Mouse (Mus musculus): ENCODE data around the gene Phf11d. TPM values are rescaled to one million over a fixed set of nuclear protein-coding genes. Genes with fewer than 3 reads are reported as not detected.
A peak's percentile ranks its signal among the peaks of the same experiment; 100 is the strongest.
"Not testable (repeated sequence)": the region's sequence is repeated elsewhere in the genome, so short reads cannot be mapped to it uniquely, and the experiment has no call there.

The Phf11d gene
- 1 to 10 TPM; 3.6 to 5.4 TPM for total RNA-seq (2021)
- long read RNA-seq, experiment 1, partial matches to known transcripts, result 0 of 1 reads
- long read RNA-seq, experiment 1, other reads (novel, unspliced or antisense), result 0 of 1 reads
- long read RNA-seq, experiment 2, partial matches to known transcripts, result 0 of 4 reads
- long read RNA-seq, experiment 2, other reads (novel, unspliced or antisense), result 0 of 4 reads

DNA sequence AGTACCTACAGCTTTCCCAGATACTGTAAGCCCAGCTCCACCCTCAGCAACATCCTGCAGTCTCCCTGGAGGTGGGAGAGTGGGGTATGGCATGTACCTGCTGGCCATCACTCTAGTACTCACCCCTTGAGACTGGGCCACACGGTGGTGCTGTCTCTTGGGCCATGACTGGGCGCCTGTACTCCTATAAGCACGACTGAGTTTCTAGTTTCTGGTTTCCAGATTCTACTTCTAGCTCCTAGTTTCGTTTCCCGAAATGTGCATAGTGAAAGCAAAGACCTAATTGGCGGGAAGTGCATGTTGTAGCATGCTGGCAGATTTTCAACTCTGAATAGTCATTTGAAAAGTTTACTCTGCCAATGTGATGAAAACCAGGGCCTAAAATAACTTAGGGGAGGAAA is at the start of gene Phf11d:
Gene Phf11d (minus strand): TSS at position 227 of the 401 bp plus-strand sequence.
- peak; percentile 27 for DNase-seq

DNA sequence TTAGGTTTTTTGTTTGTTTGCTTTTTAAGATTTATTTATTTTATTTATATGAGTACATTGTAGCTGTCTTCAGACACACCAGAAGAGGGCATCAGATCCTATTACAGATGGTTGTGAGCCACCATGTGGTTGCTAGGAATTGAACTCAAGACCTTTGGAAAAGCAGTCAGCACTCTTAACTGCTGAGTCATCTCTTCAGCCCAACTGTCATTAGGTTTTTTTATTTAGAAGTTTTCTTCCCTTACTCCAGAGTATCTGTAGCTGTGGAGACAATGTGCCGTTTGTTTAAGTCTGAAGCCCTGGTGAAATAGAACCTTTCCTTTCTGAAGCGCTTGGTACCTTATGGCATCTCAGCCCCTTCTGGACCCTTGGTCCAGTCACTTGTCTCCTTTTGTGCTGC is 49.7 kb upstream of the Phf11d start:
- not testable (repeated sequence) for DNase-seq

DNA sequence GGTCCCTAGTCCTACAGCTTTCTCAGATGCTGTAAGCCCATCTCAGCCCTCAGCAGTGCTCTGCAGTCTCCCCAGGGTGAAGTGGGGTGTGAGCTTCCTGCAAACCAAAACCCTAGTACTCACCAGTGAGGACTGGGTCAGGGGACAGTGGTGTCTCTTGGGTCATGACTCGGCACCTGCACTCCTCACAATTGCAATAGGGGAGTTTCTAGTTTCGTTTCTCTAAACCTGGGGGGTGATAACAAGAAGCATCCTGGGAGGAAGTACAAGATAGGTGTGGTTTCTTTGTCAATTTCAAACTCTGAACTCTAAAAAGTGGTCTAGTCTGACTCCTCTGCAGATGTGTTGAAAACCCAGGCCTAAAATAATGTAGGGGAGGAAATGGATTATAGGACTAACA is 31.7 kb upstream of the Phf11d start:
- no peak for DNase-seq

DNA sequence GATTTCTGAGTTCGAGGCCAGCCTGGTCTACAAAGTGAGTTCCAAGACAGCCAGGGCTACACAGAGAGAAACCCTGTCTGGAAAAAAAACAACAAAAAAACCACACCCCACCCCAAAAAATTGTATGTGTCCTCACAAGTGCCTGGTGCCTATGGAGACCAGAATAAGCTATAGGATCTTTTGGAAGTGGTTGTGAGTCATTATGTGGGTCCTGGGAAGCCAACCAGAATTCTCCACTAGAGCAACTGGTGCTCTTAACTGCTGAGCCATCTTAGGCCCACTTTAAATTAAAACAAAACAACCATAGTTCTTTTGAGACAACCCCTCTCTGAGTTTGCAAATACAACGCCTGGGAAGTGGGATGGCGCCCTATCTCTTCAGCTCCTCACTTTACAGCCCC is 30.0 kb upstream of the Phf11d start, which contains the start of gene Phf11c:
Gene Phf11c (minus strand): TSS at position 101 of the 400 bp plus-strand sequence.
- DNase-seq, result no peak

DNA sequence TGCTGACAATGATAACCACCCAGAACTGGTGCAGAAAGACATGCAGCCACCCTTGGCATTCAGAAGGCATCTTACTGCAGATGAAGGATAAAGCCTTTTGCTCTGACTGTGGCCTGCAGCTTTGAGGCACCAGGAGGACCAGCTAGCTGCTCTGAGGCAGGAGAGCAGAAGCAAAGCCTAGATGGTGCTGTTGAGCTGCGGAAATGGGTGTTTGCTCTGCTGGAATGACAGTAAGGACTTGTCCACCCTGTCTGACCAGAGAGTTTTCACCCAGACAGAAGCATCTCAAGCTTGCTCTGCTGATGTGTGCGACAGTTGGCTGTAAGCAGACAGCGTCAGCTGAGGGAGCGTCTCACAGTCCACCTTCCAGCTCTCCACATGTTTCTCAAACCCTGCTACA is 24.9 kb upstream of the Phf11d start:
- DNase-seq, result peak; percentile 12

DNA sequence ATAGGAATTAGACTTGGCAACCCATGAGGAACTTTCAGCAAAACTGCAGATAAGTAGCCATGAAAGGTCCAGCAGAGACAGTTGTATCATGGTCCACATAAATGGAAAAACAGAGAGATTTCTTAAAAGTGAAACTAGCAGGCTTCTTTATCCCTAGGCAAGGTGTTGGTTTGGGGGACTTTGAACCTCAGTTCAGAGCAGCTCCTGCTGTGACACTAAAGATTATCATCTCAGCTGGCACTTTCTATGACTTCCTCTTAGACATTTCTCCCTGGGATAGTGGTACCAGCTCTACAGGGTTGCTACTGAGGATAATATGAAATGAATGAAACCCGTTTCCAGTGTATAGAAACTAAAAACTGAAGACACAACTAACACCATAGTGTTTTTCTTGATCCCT is 24.3 kb upstream of the Phf11d start:
- DNase-seq, result no peak

DNA sequence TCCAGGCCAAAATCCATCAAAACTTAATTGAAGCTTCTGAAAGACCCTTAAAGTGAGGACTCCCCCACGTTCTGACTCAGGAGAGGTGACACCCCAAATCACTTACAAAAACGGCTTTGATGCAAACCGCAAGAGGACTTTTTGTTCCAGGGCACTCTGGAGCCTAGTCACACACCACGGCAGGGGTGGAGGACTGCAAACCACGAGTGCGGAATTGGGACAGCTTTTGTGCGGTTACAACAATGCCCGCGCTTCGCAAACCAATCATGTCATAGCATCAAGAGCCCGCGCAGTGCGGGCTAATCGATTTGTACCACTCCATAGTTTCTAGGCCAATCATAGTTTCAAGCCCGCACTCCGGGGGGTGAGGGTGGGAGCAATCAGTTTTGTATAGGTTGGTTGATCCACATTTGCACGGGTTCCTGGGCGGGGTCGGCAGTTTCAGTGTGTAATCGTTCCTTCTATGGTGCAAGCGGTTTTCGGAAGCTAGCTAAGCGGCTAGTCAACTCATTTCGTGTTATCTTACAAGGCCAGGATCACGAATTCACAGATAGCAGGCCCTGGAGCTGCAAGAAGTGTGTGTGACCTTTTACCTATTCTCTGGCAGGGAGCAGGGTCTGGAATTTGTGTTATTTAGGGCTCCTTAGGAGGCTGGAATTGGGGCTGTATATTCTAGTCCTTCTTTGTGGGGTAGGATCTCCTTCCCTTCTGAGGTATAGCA is 5.2 kb upstream of the Phf11d start:
- no peak for DNase-seq

DNA sequence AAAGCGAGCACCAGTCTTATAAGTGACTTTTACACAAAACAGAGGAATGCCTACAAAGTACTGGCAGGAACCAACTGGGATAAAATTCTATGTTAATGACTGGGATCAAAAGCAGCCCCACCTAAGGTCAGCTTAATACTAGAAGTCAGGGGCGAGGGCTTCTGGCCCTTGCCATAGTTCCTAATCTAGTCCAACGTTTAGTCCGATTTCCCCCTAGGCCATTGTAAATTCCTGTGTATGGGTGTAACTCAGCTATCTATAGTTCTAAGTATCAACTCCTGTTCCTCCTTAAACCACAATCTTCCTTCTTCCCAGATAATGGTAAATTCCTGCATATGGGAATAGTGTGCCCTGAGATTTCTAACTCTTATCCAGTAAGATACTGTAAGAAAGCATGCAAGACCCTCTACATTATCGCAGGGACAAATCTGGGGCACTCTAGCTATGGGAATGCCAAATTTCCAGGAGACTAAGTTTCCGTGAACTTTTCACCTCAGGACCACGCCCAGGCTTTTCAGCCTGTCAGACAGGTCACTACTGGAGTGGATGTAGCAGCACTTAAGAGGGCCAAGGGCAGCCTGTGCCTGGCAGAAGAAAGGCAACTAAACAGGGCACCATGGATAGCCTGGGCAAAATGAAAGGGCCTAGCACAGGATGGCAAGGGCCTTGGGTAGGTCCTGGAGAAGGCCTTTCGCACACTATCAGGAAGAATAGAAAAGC is 1.3 kb upstream of the Phf11d start:
- DNase-seq, result no peak

DNA sequence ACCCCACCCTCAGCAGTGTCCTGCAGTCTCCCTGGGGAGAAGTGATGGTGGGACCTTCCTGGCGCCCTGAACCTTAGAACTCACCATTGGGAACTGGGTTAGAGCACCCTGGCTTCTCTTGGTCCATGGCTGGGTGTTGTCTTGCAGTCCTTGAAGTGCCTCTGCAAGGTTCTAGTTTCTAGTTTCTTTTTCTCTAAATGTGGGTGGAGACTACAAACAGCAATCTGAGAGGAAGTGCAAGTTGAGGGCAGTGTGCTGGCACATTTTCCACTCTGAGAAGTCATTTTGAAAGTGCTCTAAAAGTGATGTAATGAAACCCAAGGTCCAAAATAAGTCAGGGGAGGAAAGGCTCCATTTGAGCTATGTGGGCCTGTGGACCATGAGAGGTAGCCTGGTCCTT is 24.1 kb downstream of the Phf11d start, which contains the start of gene Phf11b:
Gene Phf11b (minus strand): TSS at position 163 of the 400 bp plus-strand sequence.
- DNase-seq, result not testable (repeated sequence)

DNA sequence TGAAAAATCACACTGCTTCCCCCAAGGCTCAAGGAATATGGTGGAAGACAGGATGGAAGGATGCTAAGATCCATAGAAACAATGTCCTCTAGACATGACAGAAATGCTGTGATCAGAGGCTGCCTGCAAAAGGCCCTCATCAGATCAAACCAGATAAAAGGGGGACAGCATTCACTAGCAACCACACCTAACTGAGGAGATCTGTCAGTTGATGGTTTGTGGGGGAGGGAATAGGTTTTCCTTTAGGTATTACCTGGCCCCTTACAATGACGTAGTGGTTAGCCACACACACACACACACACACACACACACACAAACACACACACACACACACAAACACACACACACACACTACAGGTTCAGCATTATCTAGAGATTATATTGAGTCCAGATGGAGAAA is 25.7 kb downstream of the Phf11d start:
- no peak for DNase-seq

DNA sequence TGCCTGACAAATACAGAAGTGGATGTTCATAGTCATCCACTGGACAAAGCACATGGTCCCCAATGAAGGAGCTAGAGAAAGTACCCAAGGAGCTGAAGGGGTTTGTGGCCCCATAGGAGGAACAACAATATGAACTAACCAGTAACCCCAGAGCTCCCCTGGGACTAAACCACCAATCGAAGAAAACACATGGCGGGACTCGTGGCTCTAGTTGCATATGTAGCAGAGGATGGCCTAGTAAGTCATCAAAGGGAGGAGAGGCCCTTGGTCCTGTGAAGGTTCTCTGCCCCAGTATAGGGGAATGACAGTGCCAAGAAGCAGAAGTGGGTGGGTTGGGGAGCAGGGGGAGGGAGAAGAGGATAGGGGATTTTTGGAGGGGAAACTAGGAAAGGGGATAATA is 29.2 kb downstream of the Phf11d start:
- not testable (repeated sequence) for DNase-seq

DNA sequence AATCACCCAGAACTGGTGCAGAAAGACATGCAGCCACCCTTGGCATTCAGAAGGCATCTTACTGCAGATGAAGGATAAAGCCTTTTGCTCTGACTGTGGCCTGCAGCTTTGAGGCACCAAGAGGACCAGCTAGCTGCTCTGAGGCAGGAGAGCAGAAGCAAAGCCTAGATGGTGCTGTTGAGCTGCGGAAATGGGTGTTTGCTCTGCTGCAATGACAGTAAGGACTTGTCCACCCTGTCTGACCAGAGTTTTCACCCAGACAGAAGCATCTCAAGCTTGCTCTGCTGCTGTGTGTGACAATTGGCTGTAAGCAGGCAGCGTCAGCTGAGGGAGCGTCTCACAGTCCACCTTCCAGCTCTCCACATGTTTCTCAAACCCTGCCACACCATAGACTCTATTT is 34.8 kb downstream of the Phf11d start:
- peak; percentile 25 for DNase-seq

DNA sequence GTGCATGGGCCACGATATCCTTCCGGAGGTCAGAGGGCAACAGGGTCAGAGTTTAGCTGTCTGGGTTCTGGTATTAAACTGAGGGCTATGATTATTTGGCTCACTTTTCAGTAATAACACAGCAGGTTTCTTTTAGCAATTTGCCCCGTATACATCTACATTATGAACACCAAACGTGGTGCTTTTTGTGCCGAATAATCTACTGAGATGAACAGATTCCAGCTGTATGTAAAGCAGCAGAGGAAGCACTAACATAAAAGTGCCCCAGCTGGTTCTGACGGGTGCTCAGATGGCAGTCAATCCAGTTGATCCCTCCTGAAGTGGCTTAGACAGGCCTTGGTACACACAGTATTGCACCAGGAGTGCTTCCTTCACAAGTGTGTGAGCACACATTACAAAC is 45.3 kb downstream of the Phf11d start:
- DNase-seq, result not testable (repeated sequence)

DNA sequence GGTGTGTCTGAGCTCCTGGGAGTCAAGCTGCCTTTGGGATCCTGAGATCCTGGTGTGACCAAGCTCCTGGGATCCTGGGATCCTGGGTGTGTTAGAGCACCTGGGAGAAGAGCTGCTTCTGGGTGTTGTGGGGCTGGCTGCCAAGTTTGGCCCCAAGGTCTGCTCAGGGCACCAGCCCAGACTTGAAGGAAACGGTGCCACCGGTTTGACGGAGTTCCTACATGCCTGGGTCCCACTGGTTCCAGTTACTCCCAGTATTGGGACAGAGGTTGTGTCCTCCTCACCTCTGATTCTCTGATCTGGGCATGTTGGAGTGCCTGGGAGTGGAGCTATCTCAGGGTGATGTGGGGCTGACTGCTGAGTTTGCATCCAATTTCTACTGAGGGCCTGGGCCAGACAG is 46.2 kb downstream of the Phf11d start:
- not testable (repeated sequence) for DNase-seq

Other genes with a start within 250 kb of the Phf11d start
- gene 1700129C05Rik, start 222.6 kb downstream of the Phf11d start, total RNA-seq (2021), result not detected
- gene Gm5142, start 186.7 kb downstream of the Phf11d start, total RNA-seq (2021), result not detected
- 10 to 100 TPM; 26.6 to 32.9 TPM for gene Rcbtb1, start 164.3 kb downstream of the Phf11d start, total RNA-seq (2021)
- gene Gm6904, start 105.3 kb downstream of the Phf11d start, total RNA-seq (2021), result not detected
- gene Phf11a, start 67.9 kb downstream of the Phf11d start, total RNA-seq (2021), result under 1 TPM; 0.36 to 0.39 TPM
- 1 to 10 TPM in 1 of 2 experiments, under 1 TPM in 1; 0.67 to 1.1 TPM for gene Phf11b, start 24.1 kb downstream of the Phf11d start, total RNA-seq (2021)
- gene Phf11c, start 29.9 kb upstream of the Phf11d start, total RNA-seq (2021), result under 1 TPM; 0.81 to 0.97 TPM
- 10 to 100 TPM in 1 of 2 experiments, 1 to 10 TPM in 1; 8.6 to 12.1 TPM for gene Setdb2, start 75.4 kb upstream of the Phf11d start, total RNA-seq (2021)
- 10 to 100 TPM; 34.8 to 41.6 TPM for gene Cab39l, start 75.5 kb upstream of the Phf11d start, total RNA-seq (2021)
- gene Cdadc1, start 232.5 kb upstream of the Phf11d start, total RNA-seq (2021), result 10 to 100 TPM; 59.4 to 61.1 TPM

Measured in adrenal gland, postnatal 10 days (tissue).